Mouse (Mus musculus): ENCODE results near the gene Tmem234.

The Tmem234 gene

GRCm38 (mm10) chr4:129672083-129672877, 71.8 kb downstream of the Tmem234 start, which contains the start of gene Kpna6:
TSS of gene Kpna6 (minus strand) at chr4:129672767.
- DNase-seq (ENCODE audit: low spot score): peak; percentile 81

DNA sequence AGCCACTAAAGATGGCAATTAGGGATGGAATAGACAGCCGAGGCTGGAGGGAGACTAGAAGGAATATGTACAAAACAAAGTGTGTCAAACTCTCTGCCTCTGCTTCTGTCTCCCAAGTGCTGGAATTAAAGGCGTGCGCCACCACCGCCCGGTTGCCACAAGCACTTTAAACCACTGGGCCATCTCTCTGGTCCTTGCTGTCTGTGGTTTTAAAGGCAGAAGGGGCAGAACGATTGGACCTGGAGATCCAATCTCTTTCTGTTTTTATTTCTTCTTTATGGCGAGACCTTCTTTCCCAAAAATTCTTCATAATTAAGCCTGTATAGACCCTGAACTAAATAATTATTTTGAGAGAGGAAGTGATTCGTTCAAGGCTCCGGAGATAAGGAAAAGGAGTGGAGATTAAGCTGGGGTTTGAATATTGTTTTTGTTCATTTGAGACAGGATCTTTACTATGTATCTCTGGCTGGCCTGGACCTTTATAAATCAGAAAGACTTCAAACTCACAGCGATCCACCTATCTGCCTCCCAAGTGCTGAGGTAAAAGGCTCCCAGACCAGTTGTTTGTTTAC, 72.5 kb downstream of the Tmem234 start:
- DNase-seq (ENCODE audit: low spot score): no peak

Data from ovary, adult 18-20 months (tissue).